Mouse (Mus musculus): ENCODE measurements around the gene Olfr199.
"Not testable (repeated sequence)": the region's sequence is repeated elsewhere in the genome, so short reads cannot be mapped to it uniquely, and the experiment has no call there.

The Olfr199 gene

DNA sequence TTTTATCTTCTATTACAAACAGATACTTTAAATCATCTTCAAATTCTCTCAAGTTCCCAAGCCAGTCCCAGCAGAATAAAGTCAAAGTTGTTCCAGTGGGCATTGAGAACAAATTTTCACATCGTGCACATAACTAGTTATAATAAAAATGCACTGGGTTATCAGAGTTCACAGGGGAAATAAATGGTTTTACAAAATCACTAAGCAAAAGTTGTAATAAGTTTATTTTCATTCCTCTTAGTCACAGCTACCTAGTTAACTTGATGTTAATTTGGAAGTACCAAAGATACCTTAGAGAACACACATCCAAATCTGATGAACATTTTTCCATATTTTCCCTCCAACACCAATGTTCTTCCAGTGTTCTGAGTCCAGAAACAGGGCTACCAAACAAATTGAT, at the start of gene Olfr199:
Olfr199 (minus strand) TSS at position 101 of the 400 bp plus-strand sequence.
- DNase-seq (ENCODE audit: low read depth, low spot score), result not testable (repeated sequence)

DNA sequence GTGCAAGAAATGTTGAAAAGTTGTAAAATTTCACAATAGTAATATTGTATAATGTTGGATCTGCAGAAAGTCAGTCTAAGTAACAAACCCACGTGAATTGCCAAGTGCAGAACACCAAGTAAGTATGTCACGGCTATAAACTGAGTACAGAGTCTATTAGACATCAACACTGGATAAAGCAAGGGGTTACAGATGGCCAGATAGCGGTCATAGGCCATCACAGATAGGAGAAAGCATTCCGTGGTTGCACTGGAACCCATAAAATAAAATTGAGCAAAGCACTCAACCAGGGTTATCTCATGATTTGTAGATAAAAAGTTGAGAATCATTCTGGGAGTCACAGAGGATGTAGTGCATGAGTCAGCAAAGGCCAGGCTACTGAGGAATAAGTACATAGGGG, 49.5 kb upstream of the Olfr199 start:
- DNase-seq (ENCODE audit: low read depth, low spot score), result not testable (repeated sequence)

DNA sequence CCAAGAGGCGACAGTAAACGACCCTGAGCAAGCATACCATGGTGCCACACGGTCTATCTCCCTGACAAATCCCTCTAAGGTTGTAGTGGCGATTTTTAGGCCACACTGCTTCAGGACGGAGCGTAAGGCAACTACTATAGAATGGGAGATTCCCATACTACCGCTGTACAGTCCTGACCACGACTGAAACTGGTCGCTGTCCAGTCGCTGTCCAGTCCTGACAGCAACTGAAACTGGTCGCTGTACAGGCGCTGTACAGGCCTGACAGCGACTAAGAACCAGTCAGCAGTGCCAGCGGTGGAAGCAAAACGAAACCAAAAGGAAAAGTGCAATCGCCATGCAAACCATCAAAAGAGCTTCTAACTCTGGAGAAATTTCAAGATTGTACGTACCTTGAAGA, 30.1 kb upstream of the Olfr199 start:
- no peak for DNase-seq (ENCODE audit: low read depth, low spot score)

DNA sequence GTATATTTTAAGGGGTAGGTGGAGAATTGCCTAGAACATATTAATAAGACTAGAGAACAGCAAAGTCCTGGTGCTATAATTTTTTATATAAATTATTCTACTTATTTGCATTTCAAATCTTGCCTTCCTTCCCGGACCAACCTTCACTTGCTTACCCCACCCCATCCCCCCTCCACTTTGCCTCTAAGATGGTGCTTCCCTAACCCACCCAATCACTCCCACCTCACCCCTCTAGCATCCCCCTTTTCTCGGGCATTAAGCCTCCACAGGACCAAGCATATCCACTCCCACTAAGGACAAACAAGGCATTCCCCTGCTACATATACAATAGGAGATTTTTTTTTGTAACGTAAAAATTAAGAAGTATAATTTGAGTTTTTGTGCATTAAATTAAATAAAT, 1.7 kb downstream of the Olfr199 start:
- DNase-seq (ENCODE audit: low read depth, low spot score), result not testable (repeated sequence)

DNA sequence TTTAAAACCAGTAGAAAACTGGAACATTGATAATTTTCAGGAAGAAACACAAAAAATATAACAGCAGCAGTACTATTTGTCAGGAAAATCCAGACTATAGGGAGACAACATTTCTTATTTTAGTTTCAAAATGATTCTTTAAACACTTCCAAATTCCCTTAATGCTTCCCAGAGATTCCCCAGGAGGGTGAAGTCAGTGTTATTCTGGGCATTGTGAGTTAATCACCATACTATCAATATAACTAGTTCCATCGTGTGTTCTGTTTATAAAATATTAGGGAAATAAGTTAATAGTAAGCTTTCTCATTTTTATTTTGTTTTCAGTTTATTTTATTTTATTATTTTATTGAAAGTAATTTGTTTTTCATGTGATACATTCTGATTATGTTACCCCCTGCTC, 16.1 kb downstream of the Olfr199 start, which contains the start of gene Olfr198:
Olfr198 (minus strand) TSS at position 101 of the 400 bp plus-strand sequence.
- DNase-seq (ENCODE audit: low read depth, low spot score), result not testable (repeated sequence)

DNA sequence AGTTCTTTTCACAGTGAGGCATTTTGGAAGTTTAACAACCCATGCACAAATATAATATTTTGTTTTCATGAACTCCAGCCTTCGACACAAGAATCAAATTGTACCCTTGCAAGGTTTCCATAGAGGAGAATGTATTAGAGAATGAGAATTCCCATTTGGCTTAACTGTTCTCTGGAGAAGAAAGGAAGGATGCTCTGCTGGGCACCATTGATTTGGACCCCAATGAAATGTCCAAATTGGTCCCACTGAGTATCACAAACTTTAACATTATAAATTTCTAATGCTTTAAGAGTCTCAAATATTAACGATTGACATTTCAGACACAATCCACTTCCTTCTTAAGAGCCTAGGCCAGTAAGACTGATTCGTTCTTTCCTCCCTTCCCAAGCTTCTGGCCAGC, 49.2 kb downstream of the Olfr199 start, which contains the start of gene Olfr196:
Olfr196 (minus strand) TSS at position 101 of the 400 bp plus-strand sequence.
- DNase-seq (ENCODE audit: low read depth, low spot score), result no peak
